Mouse (Mus musculus): ENCODE results near the gene Zfp422. TPM values are rescaled to one million over a fixed set of nuclear protein-coding genes. Genes with fewer than 3 reads are reported as not detected.

Zfp422 gene
- polyA plus RNA-seq, 1 experiment from 2014 or later: 181 TPM

DNA sequence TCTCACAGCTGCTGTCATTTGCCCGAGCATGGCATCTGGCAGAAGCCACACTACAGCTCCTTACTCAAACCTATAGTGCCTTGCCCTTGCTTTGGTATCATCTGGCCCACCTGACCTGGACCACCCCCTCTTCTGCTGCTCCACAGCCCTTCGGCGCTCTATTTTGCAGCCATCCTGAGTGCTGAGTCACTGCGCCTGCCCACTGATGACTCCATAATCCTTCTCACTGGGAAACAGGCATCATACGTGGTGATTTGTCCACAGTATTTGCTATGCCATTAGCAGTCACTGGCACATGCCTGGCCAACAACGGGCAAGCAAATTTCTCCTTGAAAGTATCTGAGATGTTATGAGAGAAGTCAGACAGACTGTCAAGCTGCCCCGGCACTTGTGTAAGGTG, 21.0 kb upstream of the Zfp422 start:
- no peak overlapping the region for H3K9ac ChIP-seq
- H3K36me3 ChIP-seq (ENCODE audit: insufficient read depth): no peaks in the 10 kb centered on the region
- no peak for ATAC-seq (ENCODE audit: insufficient read depth)
- no peak for TF ChIP-seq CTCF (IDR thresholded peaks at IDR 0.05; ENCODE audit: low read depth)
- H3K27ac ChIP-seq (ENCODE audit: low read depth): peak overlapping the region; percentile 44; the same call in 1 of the 2 replicates
- H3K9me3 ChIP-seq (ENCODE audit: low read depth, low read length): no peaks in the 10 kb centered on the region
- WGBS: 52% methylated on average over 7 of the region's 7 CpGs
- H3K4me2 ChIP-seq: no peak overlapping the region
- no peaks in the 10 kb centered on the region for H3K27me3 ChIP-seq (ENCODE audit: insufficient read depth, low read length)
- no peak for DNase-seq
- H3K4me3 ChIP-seq (ENCODE audit: low read depth, low read length): no peak overlapping the region
- no peaks in the 10 kb centered on the region for H3K4me1 ChIP-seq (ENCODE audit: insufficient read depth)

DNA sequence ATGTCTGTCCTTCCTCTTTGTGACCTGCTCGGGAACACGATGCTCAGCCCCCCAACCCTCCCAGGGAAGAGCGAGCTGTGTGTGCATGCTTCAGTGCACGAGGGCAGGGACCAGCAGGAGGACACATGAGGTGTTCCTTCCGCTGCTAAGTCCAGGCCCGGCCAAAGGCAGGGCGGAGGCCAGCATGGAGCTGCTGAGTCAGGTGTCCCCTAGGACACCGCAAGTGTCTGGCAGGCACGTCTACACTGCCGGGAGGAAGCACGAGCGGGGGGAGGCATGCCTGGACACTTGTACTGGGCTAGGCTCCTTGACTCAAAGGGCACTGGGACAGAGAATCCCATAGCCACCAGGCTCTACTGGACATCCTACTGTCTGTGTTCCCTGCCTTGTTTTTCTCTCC, 19.0 kb upstream of the Zfp422 start:
- no peak for TF ChIP-seq CTCF (IDR thresholded peaks at IDR 0.05; ENCODE audit: low read depth)
- no peaks in the 10 kb centered on the region for H3K4me1 ChIP-seq (ENCODE audit: insufficient read depth)
- H3K4me2 ChIP-seq: no peak overlapping the region
- WGBS: 83% methylated on average over 12 of the region's 12 CpGs
- H3K4me3 ChIP-seq (ENCODE audit: low read depth, low read length): no peak overlapping the region
- DNase-seq (no peak), ATAC-seq (ENCODE audit: insufficient read depth) (no peak)
- no peaks in the 10 kb centered on the region for H3K36me3 ChIP-seq (ENCODE audit: insufficient read depth)
- H3K9me3 ChIP-seq (ENCODE audit: low read depth, low read length): no peaks in the 10 kb centered on the region
- H3K27ac ChIP-seq (ENCODE audit: low read depth): no peak overlapping the region
- no peak overlapping the region for H3K9ac ChIP-seq
- no peaks in the 10 kb centered on the region for H3K27me3 ChIP-seq (ENCODE audit: insufficient read depth, low read length)

GRCm38 (mm10) chr6:116644335-116644734, 15.5 kb upstream of the Zfp422 start:
- H3K27me3 ChIP-seq (ENCODE audit: insufficient read depth, low read length): no peaks in the 10 kb centered on the region
- no peaks in the 10 kb centered on the region for H3K36me3 ChIP-seq (ENCODE audit: insufficient read depth)
- H3K4me2 ChIP-seq: no peak overlapping the region
- no peaks in the 10 kb centered on the region for H3K9me3 ChIP-seq (ENCODE audit: low read depth, low read length)
- DNase-seq (no peak), ATAC-seq (ENCODE audit: insufficient read depth) (peak; percentile 78)
- no peaks in the 10 kb centered on the region for H3K4me1 ChIP-seq (ENCODE audit: insufficient read depth)
- TF ChIP-seq CTCF (IDR thresholded peaks at IDR 0.05; ENCODE audit: low read depth): no peak
- no peak overlapping the region for H3K4me3 ChIP-seq (ENCODE audit: low read depth, low read length)
- no peak overlapping the region for H3K9ac ChIP-seq
- H3K27ac ChIP-seq (ENCODE audit: low read depth): no peak overlapping the region
- 40% methylated on average over 3 of the region's 3 CpGs for WGBS

DNA sequence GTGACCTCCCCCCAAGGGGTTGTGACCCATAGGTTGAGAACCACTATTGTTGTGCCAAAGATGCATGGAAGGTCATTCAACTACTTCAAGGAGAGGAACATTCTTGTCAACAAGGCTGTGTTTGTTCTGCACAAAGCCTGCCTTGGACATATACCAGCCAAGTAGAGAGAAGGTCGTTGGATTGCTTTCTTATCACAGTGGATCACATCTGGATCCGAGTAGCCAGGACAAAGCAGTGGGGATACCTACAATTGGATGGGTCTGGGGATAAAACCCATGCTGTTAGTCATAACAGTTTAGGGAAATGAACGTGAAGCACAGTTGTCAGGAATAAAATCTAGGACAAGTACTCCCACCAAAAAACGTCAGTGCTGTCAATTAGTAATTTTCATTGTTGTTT, 15.1 kb upstream of the Zfp422 start:
- H3K9me3 ChIP-seq (ENCODE audit: low read depth, low read length): no peaks in the 10 kb centered on the region
- TF ChIP-seq CTCF (IDR thresholded peaks at IDR 0.05; ENCODE audit: low read depth): no peak
- H3K27ac ChIP-seq (ENCODE audit: low read depth): no peak overlapping the region
- no peak overlapping the region for H3K4me3 ChIP-seq (ENCODE audit: low read depth, low read length)
- no peak overlapping the region for H3K9ac ChIP-seq
- no peaks in the 10 kb centered on the region for H3K4me1 ChIP-seq (ENCODE audit: insufficient read depth)
- no peak overlapping the region for H3K4me2 ChIP-seq
- WGBS: 45% methylated on average over 4 of the region's 4 CpGs
- no peaks in the 10 kb centered on the region for H3K27me3 ChIP-seq (ENCODE audit: insufficient read depth, low read length)
- ATAC-seq (ENCODE audit: insufficient read depth): no peak
- no peaks in the 10 kb centered on the region for H3K36me3 ChIP-seq (ENCODE audit: insufficient read depth)
- no peak for DNase-seq

GRCm38 (mm10) chr6:116642942-116643341, 14.1 kb upstream of the Zfp422 start:
- DNase-seq (no peak), ATAC-seq (ENCODE audit: insufficient read depth) (no peak)
- no peak for TF ChIP-seq CTCF (IDR thresholded peaks at IDR 0.05; ENCODE audit: low read depth)

DNA sequence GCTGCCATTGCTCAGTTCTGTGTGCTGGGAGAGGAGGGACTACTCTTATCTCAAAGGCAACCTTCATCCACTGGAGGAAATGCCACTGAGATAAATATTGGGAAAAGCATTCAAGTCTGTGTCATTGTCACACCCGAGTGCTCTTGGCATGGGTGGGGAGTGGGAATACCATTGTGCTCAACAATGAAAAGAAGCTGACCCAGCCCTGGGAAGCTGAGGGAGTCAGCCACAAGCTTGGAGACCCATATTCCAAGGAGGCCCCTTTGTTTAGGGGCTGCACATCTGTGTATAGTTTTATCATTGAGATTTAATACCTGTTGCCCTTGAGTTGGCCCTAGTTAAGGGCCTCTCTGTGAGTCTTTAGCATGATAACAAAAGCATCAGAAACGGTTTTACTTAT, 10.9 kb upstream of the Zfp422 start:
- TF ChIP-seq CTCF (IDR thresholded peaks at IDR 0.05; ENCODE audit: low read depth): no peak
- no peak overlapping the region for H3K27ac ChIP-seq (ENCODE audit: low read depth)
- DNase-seq (no peak), ATAC-seq (ENCODE audit: insufficient read depth) (no peak)
- no peak overlapping the region for H3K4me3 ChIP-seq (ENCODE audit: low read depth, low read length)
- H3K4me1 ChIP-seq (ENCODE audit: insufficient read depth): no peaks in the 10 kb centered on the region
- H3K4me2 ChIP-seq: no peak overlapping the region
- 52% methylated on average over 2 of the region's 2 CpGs for WGBS
- no peaks in the 10 kb centered on the region for H3K27me3 ChIP-seq (ENCODE audit: insufficient read depth, low read length)
- no peak overlapping the region for H3K9ac ChIP-seq
- H3K9me3 ChIP-seq (ENCODE audit: low read depth, low read length): no peaks in the 10 kb centered on the region
- no peaks in the 10 kb centered on the region for H3K36me3 ChIP-seq (ENCODE audit: insufficient read depth)

More at GRCm38 (mm10) chr6:116642942-116643341, 14.1 kb upstream of the Zfp422 start:
- 72% methylated on average over 11 of the region's 11 CpGs for WGBS
- Histone ChIP-seq H3K9ac (no peak overlapping the region), H3K27me3 (ENCODE audit: insufficient read depth, low read length) (no peaks in the 10 kb centered on the region), H3K27ac (ENCODE audit: low read depth) (no peak overlapping the region), H3K4me1 (ENCODE audit: insufficient read depth) (no peaks in the 10 kb centered on the region), H3K4me2 (no peak overlapping the region), H3K36me3 (ENCODE audit: insufficient read depth) (no peaks in the 10 kb centered on the region), H3K9me3 (ENCODE audit: low read depth, low read length) (no peaks in the 10 kb centered on the region), H3K4me3 (ENCODE audit: low read depth, low read length) (no peak overlapping the region)

- 75% methylated on average over 2 of the region's 2 CpGs for WGBS
- H3K27me3 ChIP-seq (ENCODE audit: insufficient read depth, low read length): no peaks in the 10 kb centered on the region
- H3K4me2 ChIP-seq: no peak overlapping the region
- TF ChIP-seq CTCF (IDR thresholded peaks at IDR 0.05; ENCODE audit: low read depth): no peak
- H3K36me3 ChIP-seq (ENCODE audit: insufficient read depth): no peaks in the 10 kb centered on the region
- no peaks in the 10 kb centered on the region for H3K4me1 ChIP-seq (ENCODE audit: insufficient read depth)
- no peak overlapping the region for H3K27ac ChIP-seq (ENCODE audit: low read depth)
- ATAC-seq (ENCODE audit: insufficient read depth): no peak
- no peaks in the 10 kb centered on the region for H3K9me3 ChIP-seq (ENCODE audit: low read depth, low read length)
- H3K9ac ChIP-seq: no peak overlapping the region
- no peak for DNase-seq
- H3K4me3 ChIP-seq (ENCODE audit: low read depth, low read length): no peak overlapping the region
Measured at GRCm38 (mm10) chr6:116638871-116639270, 10.1 kb upstream of the Zfp422 start.

DNA sequence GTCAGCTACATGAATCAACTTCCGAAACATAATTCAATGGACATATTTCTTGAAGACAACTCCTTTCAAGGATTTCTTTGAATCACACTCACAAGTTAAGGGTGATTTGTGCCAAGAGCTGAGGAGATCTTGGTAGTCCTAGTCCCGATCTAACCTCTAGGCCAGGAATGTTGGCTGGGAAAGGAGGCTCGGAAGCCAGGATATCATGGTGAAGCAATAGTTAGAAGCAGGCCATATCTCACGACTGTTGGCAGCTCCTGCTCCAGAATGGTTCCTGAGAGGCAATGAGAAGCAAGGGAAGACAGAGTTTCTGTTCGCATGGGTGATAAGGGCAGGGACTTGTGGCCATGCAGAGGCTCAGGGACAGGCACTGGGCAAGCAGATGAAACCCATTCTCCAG, 8.7 kb upstream of the Zfp422 start:
- ATAC-seq (ENCODE audit: insufficient read depth) (no peak), DNase-seq (no peak)
- no peak overlapping the region for H3K4me2 ChIP-seq
- H3K36me3 ChIP-seq (ENCODE audit: insufficient read depth): no peaks in the 10 kb centered on the region
- no peak overlapping the region for H3K27ac ChIP-seq (ENCODE audit: low read depth)
- TF ChIP-seq CTCF (IDR thresholded peaks at IDR 0.05; ENCODE audit: low read depth): no peak
- H3K9ac ChIP-seq: no peak overlapping the region
- H3K27me3 ChIP-seq (ENCODE audit: insufficient read depth, low read length): no peaks in the 10 kb centered on the region
- 76% methylated on average over 5 of the region's 5 CpGs for WGBS
- H3K4me3 ChIP-seq (ENCODE audit: low read depth, low read length): no peak overlapping the region
- no peaks in the 10 kb centered on the region for H3K9me3 ChIP-seq (ENCODE audit: low read depth, low read length)
- no peaks in the 10 kb centered on the region for H3K4me1 ChIP-seq (ENCODE audit: insufficient read depth)

Measured in lung, embryonic 14.5 days (tissue).